ENCODE assay signal across 10 mouse cellular contexts in genomic region chr3:125271215-125271614, GRCm38 (mm10).
A peak's percentile ranks its signal among the peaks of the same experiment; 100 is the strongest.
DNase-seq lines count a peak whose midpoint lies in the region; ATAC-seq lines count a peak whose summit lies in the region.
"Had no signal": no experiment of that assay in that cellular context is flagged by ENCODE, and none has a peak within 500 bp of the region (broad histone marks: within the 10 kb centered on the region; RNA-seq: fewer than 3 reads in every experiment).

No protein-coding gene starts in this region.

- 6% methylated on average over 2 of the region's 2 CpGs for WGBS in embryonic facial prominence, embryonic 11.5 days
- 16% methylated on average over 2 of the region's 2 CpGs for WGBS in embryonic facial prominence, embryonic 10.5 days
- WGBS in liver, embryonic 11.5 days, result 11% methylated on average over 2 of the region's 2 CpGs
- 11% methylated on average over 2 of the region's 2 CpGs for WGBS in intestine, embryonic 16.5 days
- WGBS in midbrain, embryonic 16.5 days, result 6% methylated on average over 2 of the region's 2 CpGs

- no peaks in the 10 kb centered on the region for H3K4me1 ChIP-seq in embryonic facial prominence, embryonic 11.5 days (ENCODE audit: control insufficient read depth, insufficient read depth, low read length)
- no peaks in the 10 kb centered on the region; the same call in 1 of the 2 replicates for H3K4me1 ChIP-seq in embryonic facial prominence, embryonic 10.5 days
- H3K4me1 ChIP-seq in liver, embryonic 11.5 days (replicated peaks; ENCODE audit: control insufficient read depth, insufficient read depth, low read length), result no peaks in the 10 kb centered on the region; the same call in 1 of the 2 replicates
- peaks cover 4% of the 10 kb centered on the region; the same call in 1 of the 2 replicates for H3K4me1 ChIP-seq in intestine, embryonic 16.5 days (ENCODE audit: control insufficient read depth, insufficient read depth, low read length)
- 0 out of 2 replicates have a peak, but pooled peaks cover 3% of the 10 kb centered on the region for H3K4me1 ChIP-seq in midbrain, embryonic 16.5 days (ENCODE audit: control insufficient read depth, insufficient read depth, low read length)
- H3K4me1 ChIP-seq: embryonic facial prominence, embryonic 12.5 days had no signal

- H3K36me3 ChIP-seq in embryonic facial prominence, embryonic 11.5 days (replicated peaks; ENCODE audit: control insufficient read depth, insufficient read depth, low read depth, low read length), result no peaks in the 10 kb centered on the region
- no peaks in the 10 kb centered on the region for H3K36me3 ChIP-seq in embryonic facial prominence, embryonic 10.5 days (replicated peaks)
- no peaks in the 10 kb centered on the region for H3K36me3 ChIP-seq in liver, embryonic 11.5 days (ENCODE audit: control insufficient read depth, insufficient read depth, low read length)
- no peaks in the 10 kb centered on the region for H3K36me3 ChIP-seq in intestine, embryonic 16.5 days (ENCODE audit: control insufficient read depth, insufficient read depth, low read length)
- H3K36me3 ChIP-seq in midbrain, embryonic 16.5 days (ENCODE audit: control insufficient read depth, insufficient read depth, low read length), result no peaks in the 10 kb centered on the region
- H3K36me3 ChIP-seq: embryonic facial prominence, embryonic 12.5 days had no signal

- H3K4me3 ChIP-seq in embryonic facial prominence, embryonic 11.5 days (ENCODE audit: low read depth, low read length), result no peak overlapping the region
- no peak overlapping the region for H3K4me3 ChIP-seq in embryonic facial prominence, embryonic 10.5 days
- H3K4me3 ChIP-seq in liver, embryonic 11.5 days (ENCODE audit: low read depth, low read length), result no peak overlapping the region
- no peak overlapping the region for H3K4me3 ChIP-seq in intestine, embryonic 16.5 days (ENCODE audit: low read length)
- H3K4me3 ChIP-seq in midbrain, embryonic 16.5 days (ENCODE audit: low read depth, low read length), result no peak overlapping the region
- H3K4me3 ChIP-seq: embryonic facial prominence, embryonic 12.5 days had no signal

- H3K27ac ChIP-seq in embryonic facial prominence, embryonic 11.5 days (replicated peaks; ENCODE audit: low read depth, low read length), result no peak overlapping the region
- no peak overlapping the region for H3K27ac ChIP-seq in embryonic facial prominence, embryonic 10.5 days (replicated peaks)
- H3K27ac ChIP-seq in liver, embryonic 11.5 days (ENCODE audit: low read depth, low read length), result peak overlapping the region; percentile 77
- H3K27ac ChIP-seq in intestine, embryonic 16.5 days (ENCODE audit: low read length), result no peak overlapping the region
- H3K27ac ChIP-seq in midbrain, embryonic 16.5 days (ENCODE audit: low read length), result no peak overlapping the region
- H3K27ac ChIP-seq: embryonic facial prominence, embryonic 12.5 days had no signal

- ATAC-seq in embryonic facial prominence, embryonic 11.5 days (replicated peaks; ENCODE audit: insufficient number of reproducible peaks, low FRiP score, low TSS enrichment, low read depth), result no peak
- peak; percentile 43 for ATAC-seq in liver, embryonic 11.5 days (replicated peaks; ENCODE audit: low FRiP score)
- peak; percentile 14; the same call in 1 of the 2 replicates for ATAC-seq in intestine, embryonic 16.5 days
- peak; percentile 32; the same call in 1 of the 2 replicates for ATAC-seq in midbrain, embryonic 16.5 days

- peak; percentile 8 for DNase-seq in embryonic facial prominence, embryonic 11.5 days (ENCODE audit: low spot score)
- DNase-seq in embryonic facial prominence, embryonic 10.5 days (ENCODE audit: low spot score), result no peak
- DNase-seq in liver, embryonic 11.5 days (ENCODE audit: low spot score), result no peak
- no peak for DNase-seq in liver
- DNase-seq in layer of hippocampus, adult 11-12 months (ENCODE audit: low spot score), result no peak
- DNase-seq in ovary, adult 18-20 months (ENCODE audit: low spot score), result no peak
- DNase-seq: kidney, postnatal 14 days had no signal

- H3K9ac ChIP-seq in embryonic facial prominence, embryonic 11.5 days (replicated peaks; ENCODE audit: low read length), result no peak overlapping the region
- H3K9ac ChIP-seq in liver, embryonic 11.5 days (ENCODE audit: low read depth, low read length), result no peak overlapping the region
- H3K9ac ChIP-seq in intestine, embryonic 16.5 days (ENCODE audit: low read depth, low read length), result no peak overlapping the region
- H3K9ac ChIP-seq in midbrain, embryonic 16.5 days (ENCODE audit: low read depth, low read length), result no peak overlapping the region
- H3K9ac ChIP-seq: embryonic facial prominence, embryonic 12.5 days had no signal

- H3K27me3 ChIP-seq in embryonic facial prominence, embryonic 11.5 days (ENCODE audit: control insufficient read depth, insufficient read depth, low read length), result no peaks in the 10 kb centered on the region
- no peaks in the 10 kb centered on the region for H3K27me3 ChIP-seq in embryonic facial prominence, embryonic 10.5 days (replicated peaks; ENCODE audit: low read depth, poor library complexity, severe bottlenecking)
- H3K27me3 ChIP-seq in liver, embryonic 11.5 days (replicated peaks; ENCODE audit: control insufficient read depth, insufficient read depth, low read length), result no peaks in the 10 kb centered on the region
- no peaks in the 10 kb centered on the region for H3K27me3 ChIP-seq in intestine, embryonic 16.5 days (replicated peaks; ENCODE audit: control insufficient read depth, insufficient read depth, low read length)
- no peaks in the 10 kb centered on the region for H3K27me3 ChIP-seq in midbrain, embryonic 16.5 days (ENCODE audit: control insufficient read depth, insufficient read depth, low read depth, low read length)
- H3K27me3 ChIP-seq: embryonic facial prominence, embryonic 12.5 days had no signal

- no peaks in the 10 kb centered on the region for H3K9me3 ChIP-seq in embryonic facial prominence, embryonic 11.5 days (replicated peaks; ENCODE audit: control insufficient read depth, low read length)
- H3K9me3 ChIP-seq in embryonic facial prominence, embryonic 10.5 days, result no peaks in the 10 kb centered on the region
- H3K9me3 ChIP-seq in liver, embryonic 11.5 days (ENCODE audit: control insufficient read depth, low read length), result no peaks in the 10 kb centered on the region
- no peaks in the 10 kb centered on the region for H3K9me3 ChIP-seq in intestine, embryonic 16.5 days (ENCODE audit: control insufficient read depth, low read length)
- H3K9me3 ChIP-seq in midbrain, embryonic 16.5 days (replicated peaks; ENCODE audit: control insufficient read depth, low read length, poor library complexity, severe bottlenecking), result no peaks in the 10 kb centered on the region
- H3K9me3 ChIP-seq: embryonic facial prominence, embryonic 12.5 days had no signal

- H3K4me2 ChIP-seq in embryonic facial prominence, embryonic 11.5 days (ENCODE audit: low read depth, low read length), result no peak overlapping the region
- H3K4me2 ChIP-seq in liver, embryonic 11.5 days, result peak overlapping the region; percentile 51
- H3K4me2 ChIP-seq in intestine, embryonic 16.5 days (ENCODE audit: low read depth, low read length), result no peak overlapping the region
- H3K4me2 ChIP-seq in midbrain, embryonic 16.5 days (ENCODE audit: low read length), result no peak overlapping the region
- H3K4me2 ChIP-seq: embryonic facial prominence, embryonic 12.5 days had no signal
